Mouse (Mus musculus): Measurements from ENCODE around the gene Myo3b. TPM values are rescaled to one million over a fixed set of nuclear protein-coding genes. Genes with fewer than 3 reads are reported as not detected.

The Myo3b gene
- polyA plus RNA-seq, 1 experiment from 2014 or later, result 0.41 TPM

- WGBS, result 80% methylated on average over 4 of the region's 4 CpGs
- Histone ChIP-seq H3K9me3 (replicated peaks) (no peaks in the 10 kb centered on the region), H3K9ac (no peak overlapping the region), H3K4me2 (no peak overlapping the region), H3K36me3 (no peaks in the 10 kb centered on the region), H3K4me1 (replicated peaks) (no peaks in the 10 kb centered on the region; the same call in 1 of the 2 replicates), H3K27ac (ENCODE audit: poor library complexity, severe bottlenecking) (no peak overlapping the region), H3K4me3 (no peak overlapping the region), H3K27me3 (replicated peaks) (peaks cover 19% of the 10 kb centered on the region)
- ATAC-seq (ENCODE audit: insufficient number of reproducible peaks, low FRiP score), result no peak
These were observed 94.4 kb downstream of the Myo3b start for GRCm38 (mm10) chr2:70133281-70133680.

DNA sequence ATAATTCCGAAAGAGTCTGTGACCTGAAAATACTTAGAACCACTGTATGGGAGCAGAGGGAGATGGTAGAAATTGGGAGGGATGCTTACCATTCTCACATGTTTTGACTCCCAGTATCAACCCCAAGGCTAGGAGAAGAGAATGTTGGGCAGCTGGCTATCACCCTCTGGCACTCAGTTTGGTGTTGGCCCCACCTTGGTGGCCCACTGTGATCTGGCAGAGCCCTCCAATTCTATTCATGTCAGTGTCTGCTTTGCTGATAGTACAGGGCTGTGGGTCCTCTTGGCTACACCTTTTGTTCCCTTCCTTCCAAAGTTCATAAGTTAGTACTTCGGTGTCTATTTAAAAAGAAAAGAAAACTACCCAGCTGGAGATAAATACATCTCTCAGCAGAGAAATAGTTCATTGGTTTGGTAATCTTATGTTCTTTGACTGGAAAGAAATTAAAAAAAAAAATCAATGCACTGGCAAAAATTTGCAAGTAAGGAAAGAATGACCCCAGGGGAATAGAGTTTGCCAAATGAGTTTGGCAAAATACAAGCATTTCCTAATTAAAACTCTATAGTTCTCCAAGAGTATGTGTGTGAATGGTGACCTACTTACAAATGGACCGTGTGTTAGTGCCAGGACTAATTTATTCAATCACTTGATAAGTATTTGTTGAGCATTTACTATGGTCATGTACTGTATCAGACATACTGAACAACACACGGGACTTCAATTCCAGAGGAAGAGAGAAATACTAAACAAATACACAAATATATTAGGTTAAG, 98.5 kb downstream of the Myo3b start:
- H3K4me2 ChIP-seq, result no peak overlapping the region
- H3K27me3 ChIP-seq (replicated peaks), result peaks cover 12% of the 10 kb centered on the region
- no peak overlapping the region for H3K9ac ChIP-seq
- H3K4me3 ChIP-seq, result no peak overlapping the region
- no peaks in the 10 kb centered on the region for H3K36me3 ChIP-seq
- no peaks in the 10 kb centered on the region for H3K4me1 ChIP-seq (replicated peaks)
- no peaks in the 10 kb centered on the region for H3K9me3 ChIP-seq (replicated peaks)
- no peak for ATAC-seq (ENCODE audit: insufficient number of reproducible peaks, low FRiP score)
- 86% methylated on average over 4 of the region's 4 CpGs for WGBS
- H3K27ac ChIP-seq (ENCODE audit: poor library complexity, severe bottlenecking), result no peak overlapping the region

DNA sequence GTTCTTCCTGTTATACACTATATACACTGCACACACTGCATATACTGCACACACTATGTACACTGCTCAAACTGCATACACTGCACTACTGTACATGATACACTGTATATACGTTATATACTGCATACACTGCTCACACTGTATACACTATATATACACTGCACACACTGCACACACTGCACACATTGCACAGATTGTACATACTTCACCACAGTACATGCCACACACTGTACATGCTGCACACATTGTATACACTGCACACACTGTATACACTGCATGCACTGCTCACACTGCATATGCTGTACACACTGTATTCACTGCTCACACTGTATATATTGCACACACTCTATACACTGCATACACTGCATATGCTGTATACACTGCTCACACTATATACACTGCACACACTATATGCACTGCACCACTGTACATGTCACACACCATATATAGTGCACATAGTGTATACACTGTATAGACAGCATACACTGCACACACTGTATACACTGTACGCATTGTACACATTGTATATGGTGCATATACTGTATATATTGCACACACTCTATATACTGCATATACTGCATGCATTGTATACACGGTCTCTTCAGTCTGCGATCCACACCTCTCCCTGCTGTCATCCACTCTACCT, 104.7 kb downstream of the Myo3b start:
- H3K9me3 ChIP-seq (replicated peaks), result no peaks in the 10 kb centered on the region
- WGBS, result 92% methylated on average over 4 of the region's 4 CpGs
- no peak overlapping the region for H3K4me3 ChIP-seq
- no peak overlapping the region for H3K9ac ChIP-seq
- H3K4me2 ChIP-seq, result no peak overlapping the region
- no peaks in the 10 kb centered on the region for H3K4me1 ChIP-seq (replicated peaks)
- no peaks in the 10 kb centered on the region for H3K27me3 ChIP-seq (replicated peaks)
- no peak overlapping the region for H3K27ac ChIP-seq (ENCODE audit: poor library complexity, severe bottlenecking)
- ATAC-seq (ENCODE audit: insufficient number of reproducible peaks, low FRiP score), result 0 out of 2 replicates have a peak, but pooled peaks have one; percentile 33
- H3K36me3 ChIP-seq, result no peaks in the 10 kb centered on the region

- Histone ChIP-seq H3K27ac (ENCODE audit: poor library complexity, severe bottlenecking) (no peak overlapping the region), H3K27me3 (replicated peaks) (no peaks in the 10 kb centered on the region), H3K4me2 (no peak overlapping the region), H3K4me1 (replicated peaks) (no peaks in the 10 kb centered on the region), H3K4me3 (no peak overlapping the region), H3K36me3 (no peaks in the 10 kb centered on the region), H3K9me3 (replicated peaks) (no peaks in the 10 kb centered on the region), H3K9ac (no peak overlapping the region)
- 54% methylated on average over 12 of the region's 12 CpGs for WGBS
- ATAC-seq (ENCODE audit: insufficient number of reproducible peaks, low FRiP score), result no peak
These were observed 108.2 kb downstream of the Myo3b start for GRCm38 (mm10) chr2:70146993-70147581.

GRCm38 (mm10) chr2:70148821-70149510, 110.0 kb downstream of the Myo3b start:
- Histone ChIP-seq H3K36me3 (no peaks in the 10 kb centered on the region), H3K4me2 (no peak overlapping the region), H3K9ac (no peak overlapping the region), H3K4me3 (no peak overlapping the region), H3K27me3 (replicated peaks) (no peaks in the 10 kb centered on the region), H3K27ac (ENCODE audit: poor library complexity, severe bottlenecking) (no peak overlapping the region), H3K4me1 (replicated peaks) (no peaks in the 10 kb centered on the region), H3K9me3 (replicated peaks) (no peaks in the 10 kb centered on the region)
- WGBS, result 71% methylated on average over 13 of the region's 13 CpGs
- no peak for ATAC-seq (ENCODE audit: insufficient number of reproducible peaks, low FRiP score)

- H3K9me3 ChIP-seq (replicated peaks), result no peaks in the 10 kb centered on the region
- no peaks in the 10 kb centered on the region for H3K36me3 ChIP-seq
- no peak overlapping the region for H3K9ac ChIP-seq
- H3K4me2 ChIP-seq, result no peak overlapping the region
- H3K4me3 ChIP-seq, result no peak overlapping the region
- ATAC-seq (ENCODE audit: insufficient number of reproducible peaks, low FRiP score), result no peak
- H3K27ac ChIP-seq (ENCODE audit: poor library complexity, severe bottlenecking), result no peak overlapping the region
- no peaks in the 10 kb centered on the region for H3K4me1 ChIP-seq (replicated peaks)
- 74% methylated on average over 6 of the region's 6 CpGs for WGBS
- H3K27me3 ChIP-seq (replicated peaks), result no peaks in the 10 kb centered on the region
These were observed 111.6 kb downstream of the Myo3b start for GRCm38 (mm10) chr2:70150399-70151035.

GRCm38 (mm10) chr2:70151930-70152329, 113.0 kb downstream of the Myo3b start:
- no peaks in the 10 kb centered on the region for H3K9me3 ChIP-seq (replicated peaks)
- H3K36me3 ChIP-seq, result no peaks in the 10 kb centered on the region
- no peaks in the 10 kb centered on the region for H3K4me1 ChIP-seq (replicated peaks)
- H3K4me2 ChIP-seq, result no peak overlapping the region
- no peak overlapping the region for H3K4me3 ChIP-seq
- WGBS, result 59% methylated on average over 3 of the region's 3 CpGs
- ATAC-seq (ENCODE audit: insufficient number of reproducible peaks, low FRiP score), result no peak
- H3K27ac ChIP-seq (ENCODE audit: poor library complexity, severe bottlenecking), result no peak overlapping the region
- no peak overlapping the region for H3K9ac ChIP-seq
- no peaks in the 10 kb centered on the region for H3K27me3 ChIP-seq (replicated peaks)

DNA sequence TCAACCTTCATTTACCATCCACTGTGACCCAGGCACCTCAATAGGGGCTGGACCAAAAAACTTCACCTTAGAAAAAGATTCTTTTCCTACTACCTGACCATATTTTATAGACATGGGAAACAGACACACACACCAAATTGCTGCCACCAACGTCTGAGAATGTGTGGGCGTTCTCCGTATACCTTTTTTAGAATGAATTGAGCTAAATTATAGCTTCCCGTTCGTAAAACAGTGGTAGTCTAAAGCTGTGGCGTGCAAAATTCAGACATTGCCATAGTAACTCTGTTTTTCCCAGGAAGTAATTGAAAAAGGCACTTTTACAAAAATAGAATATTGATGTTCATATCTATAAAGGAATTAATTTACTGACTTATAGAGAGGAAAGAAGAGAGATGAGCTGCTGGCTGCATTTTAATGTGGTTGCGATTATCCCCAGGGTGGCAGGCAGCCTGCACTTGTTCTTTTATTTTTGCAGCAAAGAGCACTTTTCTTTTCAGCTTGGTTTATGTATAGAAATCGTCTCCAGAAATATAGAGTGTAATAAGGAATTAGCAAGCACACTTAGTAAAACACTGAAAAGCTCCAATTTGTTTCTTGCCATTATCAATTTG, 116.4 kb downstream of the Myo3b start:
- WGBS, result 86% methylated on average over 8 of the region's 8 CpGs
- no peak for ATAC-seq (ENCODE audit: insufficient number of reproducible peaks, low FRiP score)

DNA sequence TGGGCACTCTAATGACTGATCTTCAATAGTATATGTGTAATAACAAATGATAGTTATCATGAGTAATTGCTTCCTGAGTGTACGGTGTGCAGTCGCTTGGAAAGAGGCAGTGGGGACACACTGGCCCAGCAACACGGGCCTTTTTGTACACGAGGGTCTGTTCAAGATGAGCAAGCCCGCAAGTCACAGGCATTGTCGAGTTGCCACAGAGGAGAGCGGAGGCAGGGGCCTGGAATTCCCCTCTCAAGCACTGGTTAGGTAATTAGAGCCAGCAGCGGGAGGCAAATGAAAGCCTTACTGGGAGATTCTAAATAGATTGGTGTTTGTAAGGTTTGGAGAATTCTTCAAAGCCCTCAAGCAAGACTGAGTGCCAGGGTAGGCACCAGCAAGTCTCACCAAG, 120.6 kb downstream of the Myo3b start:
- Histone ChIP-seq H3K27ac (ENCODE audit: poor library complexity, severe bottlenecking) (no peak overlapping the region), H3K9ac (no peak overlapping the region), H3K27me3 (replicated peaks) (no peaks in the 10 kb centered on the region), H3K4me2 (no peak overlapping the region), H3K4me1 (replicated peaks) (no peaks in the 10 kb centered on the region), H3K4me3 (no peak overlapping the region), H3K36me3 (no peaks in the 10 kb centered on the region), H3K9me3 (replicated peaks) (no peaks in the 10 kb centered on the region)
- ATAC-seq (ENCODE audit: insufficient number of reproducible peaks, low FRiP score), result no peak
- WGBS, result 45% methylated on average over 8 of the region's 8 CpGs

More for the DNA sequence above, 116.4 kb downstream of the Myo3b start:
- H3K27ac ChIP-seq (ENCODE audit: poor library complexity, severe bottlenecking), result no peak overlapping the region
- no peaks in the 10 kb centered on the region for H3K36me3 ChIP-seq
- no peaks in the 10 kb centered on the region for H3K9me3 ChIP-seq (replicated peaks)
- H3K9ac ChIP-seq, result no peak overlapping the region
- no peaks in the 10 kb centered on the region for H3K4me1 ChIP-seq (replicated peaks)
- no peak overlapping the region for H3K4me2 ChIP-seq
- H3K27me3 ChIP-seq (replicated peaks), result no peaks in the 10 kb centered on the region
- H3K4me3 ChIP-seq, result no peak overlapping the region

GRCm38 (mm10) chr2:70166231-70166630, 127.3 kb downstream of the Myo3b start:
- no peak for ATAC-seq (ENCODE audit: insufficient number of reproducible peaks, low FRiP score)
- Histone ChIP-seq H3K9me3 (replicated peaks) (no peaks in the 10 kb centered on the region), H3K27me3 (replicated peaks) (no peaks in the 10 kb centered on the region), H3K36me3 (no peaks in the 10 kb centered on the region), H3K9ac (no peak overlapping the region), H3K4me1 (replicated peaks) (no peaks in the 10 kb centered on the region), H3K4me3 (no peak overlapping the region), H3K27ac (ENCODE audit: poor library complexity, severe bottlenecking) (no peak overlapping the region), H3K4me2 (no peak overlapping the region)
- 53% methylated on average over 3 of the region's 3 CpGs for WGBS

Data from heart, embryonic 12.5 days (tissue).